Mouse (Mus musculus) skeletal muscle tissue, adult 2 months (tissue): ENCODE results near the gene Srgn.

Source experiments
- DNase-seq: peaks from one replicate; pipeline ENCODE4 v3.0.0-alpha.2; 2012; ENCODE audit warnings: low read depth, low spot score

Gene Srgn

GRCm38 (mm10) chr10:62527351-62527750, at the start of gene Srgn:
Gene Srgn, minus strand, starts transcription at chr10:62527451.
- no peak for DNase-seq

GRCm38 (mm10) chr10:62575001-62575400, 47.8 kb upstream of the Srgn start:
- no peak for DNase-seq

GRCm38 (mm10) chr10:62570126-62570871, 43.0 kb upstream of the Srgn start:
- DNase-seq: no peak

GRCm38 (mm10) chr10:62568861-62569260, 41.6 kb upstream of the Srgn start:
- no peak for DNase-seq

GRCm38 (mm10) chr10:62557736-62558135, 30.5 kb upstream of the Srgn start:
- DNase-seq: no peak

- DNase-seq: no peak
These were observed 29.3 kb upstream of the Srgn start for GRCm38 (mm10) chr10:62556558-62556901.

DNA sequence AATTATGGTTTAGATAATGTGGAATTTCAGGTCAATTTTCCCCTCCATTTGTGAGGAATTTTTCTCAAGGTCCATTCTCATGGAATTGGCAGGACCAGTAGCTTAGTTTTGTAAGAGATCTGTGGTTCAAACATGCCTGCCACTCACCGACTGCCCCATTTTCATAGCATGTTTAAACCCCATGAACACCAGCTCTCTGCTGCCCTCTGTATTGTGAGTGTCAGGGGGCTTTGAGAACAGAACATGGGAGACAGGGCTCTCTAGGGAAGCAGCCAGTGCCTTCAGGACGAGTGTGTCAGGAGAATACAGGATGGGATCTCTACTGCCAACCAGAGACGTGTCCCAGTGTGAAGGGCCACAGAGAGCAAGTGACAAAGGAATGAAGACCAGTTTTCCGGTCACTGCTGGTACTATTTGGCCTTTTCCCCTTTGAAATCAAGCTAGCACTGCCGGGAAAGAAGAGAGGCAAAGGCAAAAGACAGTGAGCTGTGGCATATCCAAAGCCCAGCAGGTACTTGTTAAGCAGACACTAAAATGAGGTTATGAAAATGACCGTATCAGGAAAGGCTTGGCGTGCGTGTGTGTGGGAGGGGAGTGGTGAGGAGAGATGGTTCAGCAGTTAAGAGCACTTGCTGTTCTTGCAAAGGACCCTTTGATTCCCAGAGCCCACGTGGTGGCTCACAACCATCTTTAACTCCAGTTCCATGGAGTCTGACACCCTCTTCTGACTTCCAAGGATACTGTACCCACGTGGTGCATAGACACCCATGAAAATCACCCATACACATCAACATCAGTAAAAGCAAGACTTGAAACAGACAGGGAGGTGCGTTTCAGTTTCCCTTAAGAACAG, 28.7 kb upstream of the Srgn start:
- DNase-seq: no peak

GRCm38 (mm10) chr10:62553611-62554091, 26.4 kb upstream of the Srgn start:
- DNase-seq: no peak

DNA sequence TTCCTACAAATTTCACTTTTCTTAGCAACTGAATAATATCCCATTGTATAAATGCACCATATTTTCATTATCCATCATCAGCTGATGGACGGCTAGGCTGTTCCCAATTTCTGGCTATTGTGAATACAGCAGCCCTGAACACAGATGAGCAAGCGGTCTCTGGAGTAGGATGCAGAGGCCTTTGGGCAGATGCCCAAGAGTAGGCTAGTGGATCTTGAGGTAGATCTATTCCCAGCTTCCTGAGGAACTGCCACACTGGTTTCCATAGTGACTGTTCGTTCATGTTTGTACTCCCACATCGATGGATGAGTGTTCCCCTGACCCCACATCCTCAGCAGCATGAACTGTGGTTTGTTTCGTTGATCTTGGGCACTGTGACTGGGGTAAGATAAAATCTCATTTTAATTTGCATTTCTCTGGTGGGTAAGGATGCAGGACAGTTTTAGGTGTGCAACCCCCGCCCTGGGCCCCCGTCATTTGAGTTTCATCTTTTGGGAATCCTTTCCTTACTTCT, 23.6 kb upstream of the Srgn start:
- no peak for DNase-seq

- peak; percentile 56 for DNase-seq
These were observed 22.4 kb upstream of the Srgn start for GRCm38 (mm10) chr10:62549523-62550166.

DNA sequence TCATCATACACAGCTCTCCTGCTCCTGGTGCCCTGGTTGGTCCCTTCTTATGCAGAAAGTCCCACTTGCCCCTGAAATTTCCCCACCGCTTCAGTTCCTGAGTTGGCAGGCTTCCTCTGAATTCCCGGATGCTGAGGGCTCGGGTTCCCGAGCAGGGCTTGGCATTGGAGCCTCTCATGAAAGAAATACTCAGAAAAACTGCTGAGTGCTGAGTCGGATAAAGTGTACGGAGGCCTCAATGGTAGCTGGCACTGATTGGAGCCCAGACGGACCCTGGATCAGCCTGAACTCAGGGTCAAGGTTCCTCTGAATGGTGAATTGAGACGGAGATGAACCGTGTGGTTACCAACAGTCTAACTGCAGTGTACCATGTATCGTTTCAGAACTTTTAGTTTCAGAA, 19.2 kb upstream of the Srgn start:
- no peak for DNase-seq

DNA sequence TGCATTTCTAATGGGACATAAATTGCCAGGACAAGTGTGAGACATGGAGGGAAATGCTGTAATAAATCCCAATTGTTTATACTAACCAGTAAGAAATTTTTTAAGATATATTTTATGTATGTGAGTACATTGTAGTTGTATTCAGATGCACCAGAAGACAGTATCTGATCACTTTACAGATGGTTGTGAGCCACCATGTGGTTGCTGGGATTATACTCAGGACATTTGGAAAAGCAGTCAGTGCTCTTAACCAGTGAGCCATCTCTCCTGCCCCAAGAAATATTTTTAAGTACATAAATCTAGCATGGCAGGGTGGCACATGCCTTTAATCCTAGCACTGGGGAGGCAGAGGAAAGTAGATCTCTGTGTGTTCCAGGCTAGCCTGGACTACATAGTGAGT, 18.5 kb upstream of the Srgn start:
- no peak for DNase-seq

- DNase-seq: no peak
These were observed 17.1 kb upstream of the Srgn start for GRCm38 (mm10) chr10:62544316-62544715.

GRCm38 (mm10) chr10:62543399-62543808, 16.2 kb upstream of the Srgn start:
- DNase-seq: peak; percentile 47

DNA sequence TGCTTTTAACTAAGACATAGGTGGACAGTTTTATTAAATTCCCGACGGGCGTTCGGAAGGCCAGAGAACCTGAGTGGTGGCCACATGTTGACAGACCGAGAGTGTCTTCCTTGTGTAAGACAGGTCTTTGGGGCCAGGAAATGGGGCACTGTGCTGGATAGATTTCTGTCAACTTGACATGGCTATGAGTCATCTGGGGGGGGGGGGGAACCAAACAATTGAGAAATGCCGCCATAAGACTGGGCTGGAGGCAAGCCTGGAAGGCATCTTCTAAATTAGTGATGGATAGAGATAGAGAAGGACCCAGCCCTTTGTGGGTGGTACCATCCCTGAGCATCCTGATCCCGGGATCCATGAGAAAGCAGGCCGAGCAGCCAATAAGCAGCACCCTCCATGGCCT, 15.7 kb upstream of the Srgn start:
- no peak for DNase-seq

DNA sequence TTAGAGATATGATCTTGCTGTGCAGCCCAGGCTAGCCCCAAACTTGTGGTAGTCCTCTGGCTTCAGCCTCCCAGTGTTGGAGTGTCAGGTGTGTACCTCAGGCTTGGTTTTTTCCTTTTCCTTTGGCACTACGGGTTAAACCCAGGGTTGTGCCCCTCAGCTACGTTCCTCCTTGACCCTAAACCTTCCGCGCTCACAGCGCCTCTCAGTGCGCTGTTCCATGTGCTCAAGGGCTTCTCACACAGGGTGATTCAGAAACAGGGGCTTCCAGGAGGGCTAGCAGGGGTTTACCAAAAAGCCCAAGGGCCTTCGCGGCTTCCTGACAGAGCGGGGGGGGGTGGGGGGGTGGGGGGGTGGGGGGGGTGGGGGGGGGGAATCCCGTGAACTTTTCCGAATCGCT, 15.3 kb upstream of the Srgn start:
- no peak for DNase-seq

DNA sequence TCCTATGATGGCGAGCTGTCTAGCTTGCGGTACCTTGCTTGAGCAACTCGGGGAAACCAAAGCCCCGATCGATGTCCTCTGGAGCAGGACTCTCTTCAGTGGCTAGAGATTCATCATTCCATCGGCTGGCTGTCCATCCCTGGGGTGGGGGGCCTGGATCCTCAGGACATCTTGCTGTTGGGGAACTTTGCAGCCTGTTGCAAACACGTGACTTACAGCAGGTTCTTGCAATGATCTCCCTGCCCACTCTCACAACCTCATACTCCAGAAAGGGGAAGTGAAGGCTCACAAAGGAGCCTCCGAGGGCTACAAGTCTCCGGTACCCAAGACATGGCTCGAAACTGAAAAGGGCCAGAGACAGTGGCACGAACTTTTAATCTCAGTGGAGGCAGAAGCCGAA, 14.2 kb upstream of the Srgn start:
- DNase-seq: no peak

DNA sequence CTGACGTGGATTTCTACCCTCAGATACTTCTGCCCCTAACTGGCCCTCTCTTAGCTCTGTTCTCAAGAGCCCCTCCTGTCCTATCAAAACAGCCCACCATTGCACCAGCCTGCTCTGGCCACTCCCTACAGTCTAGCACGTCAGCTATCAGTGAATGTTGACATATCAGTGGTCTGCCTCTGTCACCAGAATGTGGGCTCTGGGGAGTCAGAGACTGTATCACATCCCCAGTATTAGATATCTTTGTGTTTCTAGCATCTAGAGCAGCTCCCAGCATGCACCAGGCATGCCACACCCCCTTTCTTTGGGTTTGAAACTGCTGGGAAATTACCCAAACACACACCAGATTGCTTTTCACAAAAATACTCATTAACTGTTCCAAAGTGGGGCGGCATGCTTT, 13.5 kb upstream of the Srgn start:
- no peak for DNase-seq

DNA sequence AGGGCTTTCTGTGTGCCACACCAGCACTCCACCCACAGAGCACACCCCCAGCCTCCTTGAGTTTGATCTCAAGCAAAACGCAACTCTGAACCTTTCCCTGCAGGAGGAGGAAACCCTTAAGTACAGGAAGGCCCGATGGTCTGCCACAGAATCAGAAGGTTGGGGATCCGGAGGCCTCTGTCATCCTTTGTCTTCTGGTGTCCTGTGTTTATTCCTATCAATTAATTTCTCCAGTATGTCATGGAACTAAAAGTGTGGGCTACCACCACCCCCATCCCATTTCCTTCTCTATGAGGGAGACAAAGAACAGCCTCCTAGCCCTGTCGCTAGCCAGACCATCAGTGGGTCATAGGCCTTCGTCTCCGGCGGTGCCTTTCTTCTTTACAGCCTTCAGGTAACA, 7.3 kb upstream of the Srgn start:
- no peak for DNase-seq

DNA sequence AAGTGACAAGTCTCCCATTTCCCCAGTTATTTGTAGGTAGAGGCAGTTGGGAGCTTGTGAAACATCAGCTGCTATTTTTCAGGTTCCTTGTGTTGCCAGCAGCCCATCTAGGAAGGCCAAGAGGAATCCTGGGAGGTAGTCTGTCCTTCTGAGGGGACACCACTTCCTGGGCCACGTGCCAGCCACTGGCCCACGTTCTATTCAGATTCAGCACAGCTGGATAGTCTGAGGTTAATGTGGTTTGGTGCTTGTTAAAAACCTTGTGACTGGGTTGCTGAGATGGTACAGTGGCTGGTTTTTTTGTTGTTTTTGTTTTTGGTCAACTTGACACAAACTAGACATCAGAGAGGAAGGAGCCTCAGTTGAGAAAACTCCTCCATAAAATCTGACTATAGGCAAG, 5.6 kb upstream of the Srgn start:
- DNase-seq: no peak

DNA sequence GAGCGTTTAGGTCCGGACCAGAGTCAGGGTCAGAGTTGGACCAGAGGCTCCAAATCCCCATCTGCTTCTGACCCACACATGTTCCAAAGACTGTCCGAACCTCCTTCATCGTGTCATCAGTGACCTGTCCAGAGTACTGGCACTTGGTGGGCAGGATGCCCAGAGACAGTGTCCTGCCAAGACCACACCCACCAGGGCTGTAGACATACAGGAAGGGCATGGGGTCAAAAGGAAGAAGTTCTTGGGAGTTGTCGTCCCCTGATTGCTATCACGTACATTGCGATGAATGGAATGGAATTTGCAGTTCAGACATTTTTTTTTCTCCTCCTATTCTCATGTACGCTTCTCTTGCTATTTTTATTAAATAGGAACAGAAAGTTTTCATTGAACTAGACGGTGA, 2.9 kb upstream of the Srgn start:
- no peak for DNase-seq

DNA sequence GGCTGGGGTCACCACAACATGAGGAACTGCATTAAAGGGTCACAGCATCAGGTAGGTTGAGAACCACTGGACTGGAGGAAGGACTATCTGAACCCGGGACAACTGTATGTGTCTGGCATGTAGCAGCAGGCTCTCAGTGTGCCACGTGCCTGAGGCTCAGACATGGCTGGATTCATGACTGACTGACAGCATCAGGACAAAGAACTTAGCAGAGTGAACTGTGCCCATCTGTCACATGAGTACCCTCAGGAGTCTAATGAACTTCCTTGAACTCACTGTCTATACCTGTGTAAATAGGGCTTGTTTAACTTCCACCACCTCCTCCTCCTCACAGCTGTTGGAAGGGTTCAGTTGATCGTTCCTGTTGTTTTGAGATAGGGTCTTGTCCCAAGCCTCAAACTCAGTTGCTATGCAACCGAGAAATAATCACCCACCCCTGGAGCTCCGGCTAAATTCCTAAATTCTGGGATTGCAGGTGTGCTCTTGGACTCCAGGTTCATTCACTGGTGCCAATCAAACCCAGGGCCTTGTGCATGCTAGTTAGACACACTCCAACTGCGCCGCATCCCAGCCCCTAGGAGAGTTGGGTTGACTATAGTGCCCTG, 4.8 kb downstream of the Srgn start:
- no peak for DNase-seq
